Mouse (Mus musculus) neutrophil, adult 83 days (primary cell): ENCODE results near the gene Rgp1. TPM values are rescaled to one million over a fixed set of nuclear protein-coding genes. Genes with fewer than 3 reads are reported as not detected.

ENCODE experiments used
- total RNA-seq, 2 experiments: library from RNA; stranded (reverse); gene quantifications; one replicate each; pipeline ENCODE4 v1.2.4; 2023

The Rgp1 gene
- total RNA-seq = 10 to 100 TPM; 50.0 to 56.1 TPM

DNA sequence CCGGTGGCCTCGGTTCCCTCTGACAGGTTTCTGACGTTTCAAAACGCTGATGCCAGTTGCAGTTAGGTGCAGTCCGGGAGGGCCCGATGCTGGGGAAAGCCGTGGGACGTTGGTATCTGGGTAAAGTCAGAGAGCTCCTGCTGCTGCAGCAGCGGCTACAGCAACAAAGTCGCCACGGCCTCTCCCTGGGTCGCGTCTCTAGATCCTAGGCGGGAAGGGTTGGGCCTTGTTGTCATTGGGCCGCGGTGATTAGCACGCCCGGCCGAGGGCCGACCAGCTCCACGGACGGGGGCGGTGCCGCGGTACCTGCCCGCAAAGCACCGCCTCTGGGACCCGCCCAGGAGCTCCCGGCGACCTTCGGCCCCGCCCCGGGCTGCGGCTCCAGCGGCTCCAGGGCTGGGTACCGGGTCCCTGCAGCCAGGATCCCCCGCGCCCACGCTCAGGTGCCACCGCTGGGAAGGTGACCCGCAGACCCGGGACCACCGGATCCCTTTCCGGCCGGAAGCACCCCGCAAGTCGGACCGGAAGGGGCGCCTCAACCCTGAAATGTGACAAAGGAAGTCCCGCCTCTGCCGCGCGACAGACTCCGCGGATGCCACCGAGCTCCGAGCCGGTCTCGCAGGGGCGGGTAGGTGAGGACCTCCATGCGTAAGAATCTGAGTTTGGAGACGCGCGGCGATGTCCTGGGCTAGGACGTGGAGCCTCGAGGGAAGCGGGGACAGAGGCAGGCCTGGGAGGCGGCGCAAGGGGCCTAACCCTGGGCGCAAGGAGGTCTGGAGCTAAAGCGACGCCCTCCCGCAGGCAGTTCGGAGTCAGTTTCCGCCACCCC, at the start of gene Rgp1, which contains the start of gene Gba2:
Gene Rgp1, plus strand, starts transcription at position 340 of the 829 bp plus-strand sequence.
Gene Gba2, minus strand, starts transcription at position 498 of the 829 bp plus-strand sequence.

DNA sequence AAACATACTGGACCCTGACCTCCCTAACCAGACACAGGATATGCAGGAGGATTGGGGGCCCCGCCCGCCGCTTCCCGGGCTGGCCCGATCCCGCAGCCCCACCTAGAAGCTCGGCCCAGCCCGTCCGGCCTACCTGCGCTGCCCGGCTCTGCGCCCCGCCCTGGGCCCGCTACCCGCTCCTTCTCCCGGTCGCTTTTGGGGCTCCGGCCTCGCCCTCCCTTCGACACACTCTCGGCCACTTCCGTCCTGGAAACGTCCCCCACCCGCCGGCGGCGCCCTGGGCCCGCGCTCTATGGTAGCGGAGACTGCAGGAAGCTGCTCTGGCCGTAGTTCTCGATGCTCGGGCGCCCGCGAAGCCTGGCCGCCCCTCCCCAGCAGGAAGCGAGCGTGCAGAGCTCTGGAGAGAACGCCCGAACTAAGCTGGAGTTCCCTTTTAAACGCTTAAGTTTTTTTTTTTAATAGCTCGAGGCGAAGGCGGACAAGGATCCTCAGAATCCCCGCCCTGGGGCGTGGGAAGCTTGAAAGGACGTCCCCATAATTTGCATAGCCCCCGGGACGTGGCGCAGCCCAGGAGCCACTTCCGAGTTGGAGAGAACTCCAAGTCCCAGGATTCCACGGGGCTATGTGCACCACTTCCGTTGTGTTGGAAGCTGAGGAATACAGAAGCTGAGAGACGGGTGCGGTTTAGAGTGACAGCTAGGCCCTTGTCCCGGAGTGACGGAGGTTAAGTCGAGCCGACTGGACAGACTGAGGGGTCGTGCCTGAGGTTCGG, 16.3 kb upstream of the Rgp1 start, which contains the start of the genes Creb3 and Tln1:
Gene Creb3, plus strand, starts transcription at position 336 of the 772 bp plus-strand sequence.
Gene Tln1, minus strand, starts transcription at position 695 of the 772 bp plus-strand sequence.

DNA sequence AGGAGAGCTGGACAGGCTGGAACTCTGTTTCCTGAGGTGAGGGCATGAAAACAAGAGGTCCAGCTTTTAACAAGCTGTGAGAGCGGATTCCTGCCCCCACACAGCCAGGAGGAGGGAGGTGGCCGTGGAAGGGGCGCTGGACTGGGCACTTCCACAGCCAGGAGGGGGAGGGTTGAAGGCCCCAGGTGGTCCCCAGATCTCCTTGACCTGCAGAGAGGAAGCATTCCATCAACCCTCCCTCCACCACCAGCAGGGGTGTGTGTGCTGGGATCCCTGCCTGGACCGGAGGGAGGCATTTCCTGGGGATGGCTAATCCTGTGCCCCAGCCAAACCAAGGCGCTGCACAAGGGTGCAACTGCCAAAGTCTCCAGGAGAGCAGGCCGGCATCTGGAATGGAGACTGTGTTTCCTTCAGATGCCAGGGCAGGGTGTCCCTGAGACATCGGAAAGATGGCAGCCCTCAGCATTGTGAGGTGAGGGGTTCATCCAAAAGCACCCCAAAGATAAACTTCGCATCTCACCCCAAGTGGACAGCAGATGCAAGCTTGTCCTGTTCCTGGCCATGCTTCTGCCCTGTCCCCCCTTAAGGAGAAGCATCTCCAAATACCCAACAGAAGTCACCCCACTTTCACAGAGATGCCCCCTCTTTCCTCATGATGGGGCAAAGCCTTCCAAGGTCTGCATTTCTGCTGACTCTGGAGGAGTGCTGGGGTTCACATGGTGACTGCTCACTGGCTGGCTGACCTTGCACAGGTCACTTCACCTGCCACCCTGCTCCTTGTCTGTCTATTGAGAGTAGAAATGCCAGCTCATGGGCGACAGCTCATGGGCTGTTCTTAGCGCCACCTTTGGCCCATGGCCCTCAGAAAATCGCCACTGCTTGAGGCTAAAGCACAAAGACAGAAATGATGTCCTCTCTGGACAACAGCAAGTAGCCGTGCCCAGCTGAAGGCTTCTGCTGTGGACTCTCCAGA, 6.2 kb downstream of the Rgp1 start, which contains the start of gene Msmp:
Gene Msmp, minus strand, starts transcription at position 51 of the 973 bp plus-strand sequence.

DNA sequence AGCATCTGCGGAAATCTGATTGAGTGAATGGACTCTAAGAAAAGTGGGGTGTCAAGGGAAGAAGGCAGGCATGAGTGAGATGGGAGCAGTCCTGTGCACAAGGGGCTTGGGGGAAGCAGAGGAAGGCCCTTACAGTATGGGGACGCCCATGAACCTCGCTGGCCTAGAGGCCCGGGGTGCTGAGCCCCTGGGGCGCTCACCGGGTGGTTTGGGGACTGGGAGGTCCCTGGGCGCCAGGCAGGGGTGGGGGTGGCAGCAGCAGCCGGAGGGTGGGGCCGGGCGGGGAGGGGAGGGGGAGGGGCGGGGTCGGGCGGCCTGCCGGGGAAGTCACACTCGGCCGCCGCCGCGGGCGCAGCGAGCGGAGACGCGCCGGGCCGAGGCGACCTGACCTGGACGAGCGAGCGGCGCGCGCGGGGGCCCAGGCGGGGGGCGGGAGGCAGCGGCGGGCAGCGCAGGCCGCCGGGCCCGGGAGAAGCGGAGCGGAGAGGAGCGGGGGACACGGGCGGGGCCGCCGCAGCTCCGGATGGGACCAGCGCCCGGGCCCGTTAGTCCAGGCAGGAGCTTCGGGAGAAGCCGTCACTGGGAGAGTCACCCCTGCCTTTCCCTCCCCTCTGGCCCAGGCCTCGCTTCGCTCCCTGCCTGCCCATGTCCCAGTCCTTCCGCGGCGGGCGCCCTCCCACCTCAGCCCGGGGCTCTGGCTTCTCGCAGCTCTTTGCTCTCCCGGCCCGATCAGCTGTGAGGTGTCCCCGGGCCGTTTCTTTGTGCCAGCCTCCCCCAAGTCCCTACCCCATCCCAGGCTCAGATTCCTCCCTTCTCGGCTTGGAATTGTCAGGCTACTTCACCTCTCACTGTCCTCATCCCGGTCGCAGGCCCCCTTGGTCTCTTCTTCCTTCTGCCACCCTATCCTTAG, 52.8 kb downstream of the Rgp1 start, which contains the start of gene Npr2:
Gene Npr2, plus strand, starts transcription at position 890 of the 910 bp plus-strand sequence.

Other genes starting within 250 kb of the Rgp1 start
- 1 to 10 TPM; 2.5 to 3.2 TPM for gene Rusc2, start 196.7 kb upstream of the Rgp1 start, total RNA-seq
- not detected for gene Fam166b, start 149.6 kb upstream of the Rgp1 start, total RNA-seq
- 1 to 10 TPM; 4.2 to 7.0 TPM for gene Tesk1, start 136.8 kb upstream of the Rgp1 start, total RNA-seq
- 1 to 10 TPM; 3.0 to 5.0 TPM for gene Cd72, start 124.1 kb upstream of the Rgp1 start, total RNA-seq
- gene Sit1, start 95.0 kb upstream of the Rgp1 start, total RNA-seq = not detected
- 1 to 10 TPM; 4.0 to 7.5 TPM for gene Ccdc107, start 85.8 kb upstream of the Rgp1 start, total RNA-seq
- 10 to 100 TPM; 27.3 to 36.2 TPM for gene Arhgef39, start 79.0 kb upstream of the Rgp1 start, total RNA-seq
- 1 to 10 TPM; 1.1 to 1.2 TPM for gene Car9, start 71.7 kb upstream of the Rgp1 start, total RNA-seq
- 1 to 10 TPM; 1.8 TPM for gene Tpm2, start 55.0 kb upstream of the Rgp1 start, total RNA-seq
- gene Creb3, start 16.4 kb upstream of the Rgp1 start, total RNA-seq = 10 to 100 TPM; 49.0 to 54.9 TPM
- 100 to 1,000 TPM; 552 to 557 TPM for gene Tln1, start 16.0 kb upstream of the Rgp1 start, total RNA-seq
- 10 to 100 TPM; 30.8 to 30.9 TPM for gene Gba2, start 158 bp downstream of the Rgp1 start, total RNA-seq
- not detected for gene Msmp, start 5.8 kb downstream of the Rgp1 start, total RNA-seq
- gene Npr2, start 53.2 kb downstream of the Rgp1 start, total RNA-seq = under 1 TPM; 0.26 to 0.42 TPM
- not detected for gene Spag8, start 74.9 kb downstream of the Rgp1 start, total RNA-seq
- 10 to 100 TPM; 12.7 to 17.6 TPM for gene Hint2, start 77.8 kb downstream of the Rgp1 start, total RNA-seq
- under 1 TPM; 0.31 to 0.57 TPM for gene Tmem8b, start 90.3 kb downstream of the Rgp1 start, total RNA-seq
- gene Fam221b, start 90.4 kb downstream of the Rgp1 start, total RNA-seq = under 1 TPM in 1 of 2 experiments, not detected in 1; 0.09 TPM
- gene Olfr70, start 122.1 kb downstream of the Rgp1 start, total RNA-seq = not detected
- gene Olfr71, start 131.5 kb downstream of the Rgp1 start, total RNA-seq = not detected
- not detected for gene Hrct1, start 148.5 kb downstream of the Rgp1 start, total RNA-seq
- not detected for gene Spaar, start 151.3 kb downstream of the Rgp1 start, total RNA-seq
- gene Olfr159, start 192.3 kb downstream of the Rgp1 start, total RNA-seq = not detected
- gene Olfr156, start 245.2 kb downstream of the Rgp1 start, total RNA-seq = not detected